Mouse (Mus musculus): ENCODE measurements around the gene Grn. TPM values are rescaled to one million over a fixed set of nuclear protein-coding genes. Genes with fewer than 3 reads are reported as not detected.
A peak's percentile ranks its signal among the peaks of the same experiment; 100 is the strongest.
"Not testable (repeated sequence)": the region's sequence is repeated elsewhere in the genome, so short reads cannot be mapped to it uniquely, and the experiment has no call there.

Gene Grn
- total and polyA plus RNA-seq, 2 experiments from 2014 or later = 98.5 to 104 TPM

GRCm38 (mm10) chr11:102406900-102407833, 22.9 kb upstream of the Grn start:
- peak; percentile 81 for ATAC-seq
- WGBS = under 1% methylated on average over 58 of the region's 85 CpGs
- DNase-seq (ENCODE audit: low spot score) = peak; percentile 96
- Histone ChIP-seq H3K27ac (peak overlapping the region; percentile 88), H3K9ac (replicated peaks; ENCODE audit: low read length) (peak overlapping the region; percentile 69), H3K4me1 (ENCODE audit: insufficient read depth, low read length) (peaks cover 17% of the 10 kb centered on the region), H3K4me3 (ENCODE audit: low read length) (peak overlapping the region; percentile 71), H3K9me3 (ENCODE audit: low read length) (no peaks in the 10 kb centered on the region), H3K27me3 (ENCODE audit: insufficient read depth, low read length) (no peaks in the 10 kb centered on the region), H3K4me2 (ENCODE audit: low read depth, low read length) (peak overlapping the region; percentile 73), H3K36me3 (ENCODE audit: insufficient read depth, low read length) (peaks cover 25% of the 10 kb centered on the region)
- no peak for TF ChIP-seq CTCF (IDR thresholded peaks at IDR 0.05; ENCODE audit: low read depth)

- peaks cover 19% of the 10 kb centered on the region; the same call in 1 of the 2 replicates for H3K36me3 ChIP-seq (ENCODE audit: insufficient read depth, low read length)
- no peak for TF ChIP-seq CTCF (IDR thresholded peaks at IDR 0.05; ENCODE audit: low read depth)
- under 1% methylated on average over 19 of the region's 19 CpGs for WGBS
- no peak for DNase-seq (ENCODE audit: low spot score)
- no peaks in the 10 kb centered on the region for H3K9me3 ChIP-seq (ENCODE audit: low read length)
- no peak for ATAC-seq
- H3K27ac ChIP-seq = peak within 1 kb of the TSS; percentile 88
- peak within 1 kb of the TSS; percentile 71 for H3K4me3 ChIP-seq (ENCODE audit: low read length)
- H3K4me1 ChIP-seq (ENCODE audit: insufficient read depth, low read length) = peaks cover 17% of the 10 kb centered on the region
- no peaks in the 10 kb centered on the region for H3K27me3 ChIP-seq (ENCODE audit: insufficient read depth, low read length)
- H3K4me2 ChIP-seq (ENCODE audit: low read depth, low read length) = peak within 1 kb of the TSS; percentile 73
- peak within 1 kb of the TSS; percentile 69 for H3K9ac ChIP-seq (replicated peaks; ENCODE audit: low read length)
Measured at GRCm38 (mm10) chr11:102407834-102408215, 22.3 kb upstream of the Grn start, which contains the start of gene Slc25a39. Gene Slc25a39 (minus strand): TSS chr11:102407946.

- no peak for TF ChIP-seq CTCF (IDR thresholded peaks at IDR 0.05; ENCODE audit: low read depth)
Measured at GRCm38 (mm10) chr11:102408344-102408876, 21.7 kb upstream of the Grn start.

GRCm38 (mm10) chr11:102408888-102409794, 21.0 kb upstream of the Grn start:
- H3K27ac ChIP-seq = peak overlapping the region; percentile 28; the same call in 1 of the 2 replicates
- DNase-seq (ENCODE audit: low spot score) = no peak
- H3K36me3 ChIP-seq (ENCODE audit: insufficient read depth, low read length) = peaks cover 6% of the 10 kb centered on the region; the same call in 1 of the 2 replicates
- H3K4me2 ChIP-seq (ENCODE audit: low read depth, low read length) = peak overlapping the region; percentile 73
- TF ChIP-seq CTCF (IDR thresholded peaks at IDR 0.05; ENCODE audit: low read depth) = no peak
- H3K9ac ChIP-seq (replicated peaks; ENCODE audit: low read length) = no peak overlapping the region
- peaks cover 17% of the 10 kb centered on the region for H3K4me1 ChIP-seq (ENCODE audit: insufficient read depth, low read length)
- H3K27me3 ChIP-seq (ENCODE audit: insufficient read depth, low read length) = no peaks in the 10 kb centered on the region
- no peaks in the 10 kb centered on the region for H3K9me3 ChIP-seq (ENCODE audit: low read length)
- WGBS = 43% methylated on average over 15 of the region's 15 CpGs
- ATAC-seq = no peak
- peak overlapping the region; percentile 71 for H3K4me3 ChIP-seq (ENCODE audit: low read length)

More at GRCm38 (mm10) chr11:102408344-102408876, 21.7 kb upstream of the Grn start:
- WGBS = under 1% methylated on average over 32 of the region's 32 CpGs
- peak overlapping the region; percentile 88 for H3K27ac ChIP-seq
- peak overlapping the region; percentile 69; the same call in 1 of the 2 replicates for H3K9ac ChIP-seq (replicated peaks; ENCODE audit: low read length)
- H3K27me3 ChIP-seq (ENCODE audit: insufficient read depth, low read length) = no peaks in the 10 kb centered on the region
- ATAC-seq (peak; percentile 93), DNase-seq (ENCODE audit: low spot score) (peak; percentile 99)
- peaks cover 13% of the 10 kb centered on the region; the same call in 1 of the 2 replicates for H3K36me3 ChIP-seq (ENCODE audit: insufficient read depth, low read length)
- peaks cover 17% of the 10 kb centered on the region for H3K4me1 ChIP-seq (ENCODE audit: insufficient read depth, low read length)
- peak overlapping the region; percentile 73 for H3K4me2 ChIP-seq (ENCODE audit: low read depth, low read length)
- peak overlapping the region; percentile 71 for H3K4me3 ChIP-seq (ENCODE audit: low read length)
- no peaks in the 10 kb centered on the region for H3K9me3 ChIP-seq (ENCODE audit: low read length)

- Histone ChIP-seq H3K4me2 (ENCODE audit: low read depth, low read length) (no peak overlapping the region), H3K4me3 (ENCODE audit: low read length) (no peak overlapping the region), H3K4me1 (ENCODE audit: insufficient read depth, low read length) (peaks cover 17% of the 10 kb centered on the region), H3K9ac (replicated peaks; ENCODE audit: low read length) (no peak overlapping the region), H3K36me3 (ENCODE audit: insufficient read depth, low read length) (no peaks in the 10 kb centered on the region), H3K27me3 (ENCODE audit: insufficient read depth, low read length) (no peaks in the 10 kb centered on the region), H3K27ac (no peak overlapping the region), H3K9me3 (ENCODE audit: low read length) (no peaks in the 10 kb centered on the region)
- no peak for ATAC-seq
- no peak for TF ChIP-seq CTCF (IDR thresholded peaks at IDR 0.05; ENCODE audit: low read depth)
- WGBS = 73% methylated on average over 3 of the region's 3 CpGs
- DNase-seq (ENCODE audit: low spot score) = no peak
Measured at GRCm38 (mm10) chr11:102409795-102410330, 20.3 kb upstream of the Grn start.

GRCm38 (mm10) chr11:102410345-102410744, 19.8 kb upstream of the Grn start:
- H3K36me3 ChIP-seq (ENCODE audit: insufficient read depth, low read length); H3K9ac ChIP-seq (replicated peaks; ENCODE audit: low read length); H3K9me3 ChIP-seq (ENCODE audit: low read length); ATAC-seq; H3K4me2 ChIP-seq (ENCODE audit: low read depth, low read length); DNase-seq (ENCODE audit: low spot score); H3K27ac ChIP-seq; H3K27me3 ChIP-seq (ENCODE audit: insufficient read depth, low read length); H3K4me3 ChIP-seq (ENCODE audit: low read length): not testable (repeated sequence)
- 90% methylated on average over 3 of the region's 3 CpGs for WGBS
- H3K4me1 ChIP-seq (ENCODE audit: insufficient read depth, low read length) = peaks cover 17% of the 10 kb centered on the region
